Mouse (Mus musculus) kidney, postnatal 0 days (tissue): ENCODE measurements at regions not wholly inside any gene's neighbourhood (a gene's known extent, or its start where the extent isn't known, plus 50 kb on each side); places are given as distances from the start of the nearest gene placed in this dataset.
A peak's percentile ranks its signal among the peaks of the same experiment; 100 is the strongest.

ENCODE experiments used
- ATAC-seq: fragments of 200-750 bp; cut with Nextera tagmentation; replicated peaks from 2 replicates; pipeline ENCODE4 v1.8.0; 2017; ENCODE audit warnings: low read depth, moderate number of reproducible peaks, moderate TSS enrichment, moderate library complexity; ENCODE audit not compliant: low FRiP score
- DNase-seq: peaks from one replicate; pipeline ENCODE4 v3.0.0-alpha.2; 2016; ENCODE audit warnings: low spot score
- H3K27ac ChIP-seq: fragments of 300-500 bp; sonication (generic); 2 replicates; pipeline ENCODE4 v1.5.1; 2014; ENCODE audit warnings: mild to moderate bottlenecking
- H3K27me3 ChIP-seq: fragments of 300-500 bp; sonication (generic); 2 replicates; pipeline ENCODE4 v1.6.1; 2014; ENCODE audit warnings: low read length, mixed read lengths; ENCODE audit not compliant: insufficient read depth
- H3K36me3 ChIP-seq: fragments of 300-500 bp; sonication (generic); 2 replicates; pipeline ENCODE4 v1.6.1; 2014; ENCODE audit warnings: low read length, mixed read lengths; ENCODE audit not compliant: insufficient read depth
- H3K4me1 ChIP-seq: fragments of 300-500 bp; sonication (generic); replicated peaks from 2 replicates; pipeline ENCODE4 v1.6.1; 2014; ENCODE audit warnings: antibody characterized with exemption, low read length, mixed read lengths; ENCODE audit not compliant: insufficient read depth
- H3K4me2 ChIP-seq: fragments of 300-500 bp; sonication (generic); 2 replicates; pipeline ENCODE4 v1.6.1; 2014; ENCODE audit warnings: mild to moderate bottlenecking, low read length, moderate library complexity, mixed read lengths
- H3K4me3 ChIP-seq: fragments of 300-500 bp; sonication (generic); replicated peaks from 2 replicates; pipeline ENCODE4 v1.5.1; 2014; ENCODE audit warnings: low read depth, low read length
- H3K9ac ChIP-seq: fragments of 300-500 bp; sonication (generic); 2 replicates; pipeline ENCODE4 v1.6.1; 2014; ENCODE audit warnings: low read depth, low read length
- H3K9me3 ChIP-seq: fragments of 300-500 bp; sonication (generic); replicated peaks from 2 replicates; pipeline ENCODE4 v1.6.1; 2016; ENCODE audit warnings: low read length, inconsistent platforms, mixed read lengths
- CTCF ChIP-seq: IDR thresholded peaks from 2 replicates; pipeline ENCODE4 v1.5.1; 2016; ENCODE audit warnings: antibody characterized with exemption, low read depth, mild to moderate bottlenecking, moderate library complexity
- WGBS: fragments of 180-500 bp; shearing (Covaris S2); extraction: QIAGEN DNeasy Blood & Tissue Kit; methylation state at CpG from one replicate; pipeline ENCODE4 v1.1.7; 2014; 5-methylcytosine and 5-hydroxymethylcytosine counted together

- Histone ChIP-seq H3K9ac (no peak overlapping the region), H3K27me3 (no peaks in the 10 kb centered on the region), H3K4me1 (peaks cover 3% of the 10 kb centered on the region; the same call in 1 of the 2 replicates), H3K4me3 (no peak overlapping the region), H3K4me2 (no peak overlapping the region), H3K9me3 (no peaks in the 10 kb centered on the region), H3K27ac (no peak overlapping the region), H3K36me3 (no peaks in the 10 kb centered on the region)
- WGBS = 64% methylated on average over 5 of the region's 5 CpGs
- TF ChIP-seq CTCF = no peak
- no peak for ATAC-seq
- DNase-seq = peak; percentile 39
Measured at GRCm38 (mm10) chr8:34549786-34550185, 438.2 kb upstream of the Gm10131 start.

- Histone ChIP-seq H3K4me1 (no peaks in the 10 kb centered on the region), H3K27me3 (no peaks in the 10 kb centered on the region), H3K4me3 (no peak overlapping the region), H3K9me3 (no peaks in the 10 kb centered on the region), H3K9ac (no peak overlapping the region), H3K27ac (no peak overlapping the region), H3K36me3 (no peaks in the 10 kb centered on the region), H3K4me2 (peak overlapping the region; percentile 43)
- no peak for TF ChIP-seq CTCF
- no peak for ATAC-seq
- WGBS = 17% methylated on average over 11 of the region's 11 CpGs
- no peak for DNase-seq
Measured at GRCm38 (mm10) chr8:34546815-34547214, 435.3 kb upstream of the Gm10131 start.

- Histone ChIP-seq H3K27ac (no peak overlapping the region), H3K9ac (no peak overlapping the region), H3K4me1 (no peaks in the 10 kb centered on the region), H3K36me3 (no peaks in the 10 kb centered on the region), H3K27me3 (no peaks in the 10 kb centered on the region), H3K4me2 (no peak overlapping the region), H3K4me3 (no peak overlapping the region), H3K9me3 (no peaks in the 10 kb centered on the region)
- 84% methylated on average over 3 of the region's 3 CpGs for WGBS
- ATAC-seq (no peak), DNase-seq (no peak)
- TF ChIP-seq CTCF = no peak
Measured at GRCm38 (mm10) chr8:34542361-34543038, 431.0 kb upstream of the Gm10131 start.

- Histone ChIP-seq H3K9me3 (no peaks in the 10 kb centered on the region), H3K27me3 (no peaks in the 10 kb centered on the region), H3K4me2 (no peak overlapping the region), H3K4me1 (no peaks in the 10 kb centered on the region), H3K9ac (no peak overlapping the region), H3K36me3 (no peaks in the 10 kb centered on the region), H3K27ac (no peak overlapping the region), H3K4me3 (no peak overlapping the region)
- DNase-seq = no peak
- ATAC-seq = no peak
- WGBS = 60% methylated on average over 4 of the region's 4 CpGs
- TF ChIP-seq CTCF = no peak
Measured at GRCm38 (mm10) chr8:34539232-34539631, 427.7 kb upstream of the Gm10131 start.

- no peak overlapping the region for H3K9ac ChIP-seq
- H3K9me3 ChIP-seq = no peaks in the 10 kb centered on the region
- H3K27ac ChIP-seq = no peak overlapping the region
- DNase-seq (no peak), ATAC-seq (no peak)
- H3K36me3 ChIP-seq = no peaks in the 10 kb centered on the region
- H3K4me1 ChIP-seq = no peaks in the 10 kb centered on the region
- WGBS = 47% methylated on average over 3 of the region's 3 CpGs
- TF ChIP-seq CTCF = no peak
- H3K4me2 ChIP-seq = no peak overlapping the region
- H3K4me3 ChIP-seq = no peak overlapping the region
- no peaks in the 10 kb centered on the region for H3K27me3 ChIP-seq
Measured at GRCm38 (mm10) chr8:34535434-34535833, 423.9 kb upstream of the Gm10131 start.

GRCm38 (mm10) chr8:34533421-34533820 lies 421.9 kb upstream of the Gm10131 start:
- Histone ChIP-seq H3K9ac (no peak overlapping the region), H3K27me3 (no peaks in the 10 kb centered on the region), H3K4me1 (no peaks in the 10 kb centered on the region), H3K27ac (no peak overlapping the region), H3K4me3 (no peak overlapping the region), H3K9me3 (no peaks in the 10 kb centered on the region), H3K36me3 (no peaks in the 10 kb centered on the region), H3K4me2 (no peak overlapping the region)
- ATAC-seq = no peak
- DNase-seq = no peak
- 70% methylated on average over 4 of the region's 4 CpGs for WGBS
- TF ChIP-seq CTCF = no peak
